Mouse (Mus musculus) left cerebral cortex, postnatal 4 days (tissue): Measurements from ENCODE around the gene Slc5a11. TPM values are rescaled to one million over a fixed set of nuclear protein-coding genes. Genes with fewer than 3 reads are reported as not detected.

Experiments used
- DNase-seq: peaks from one replicate; pipeline ENCODE4 v3.0.0-alpha.2; 2022
- intact Hi-C: fragments of 180-260 bp; cut with DNase I; formaldehyde crosslinking; loops from one replicate; pipeline ENCODE4 v1.15.1; 2025
- total RNA-seq, 2 experiments: library from RNA; stranded (reverse); gene quantifications; 2 replicates each; pipeline ENCODE4 v1.2.3; 2021

The Slc5a11 gene
- not detected for total RNA-seq

- no peak for DNase-seq
- intact Hi-C loops, result no loop called here
These were observed at the start of gene Slc5a11 for GRCm38 (mm10) chr7:123214365-123215075. Gene Slc5a11 (plus strand): TSS chr7:123214780.

GRCm38 (mm10) chr7:123167436-123167835 is 47.1 kb upstream of the Slc5a11 start:
- no peak for DNase-seq
- intact Hi-C loops, result no loop called here

- no peak for DNase-seq
- intact Hi-C loops, result no loop called here
These were observed 45.0 kb upstream of the Slc5a11 start for GRCm38 (mm10) chr7:123169618-123170017.

- no peak for DNase-seq
- intact Hi-C loops, result no loop called here
These were observed 42.5 kb upstream of the Slc5a11 start for GRCm38 (mm10) chr7:123172101-123172500.

GRCm38 (mm10) chr7:123177215-123177614 is 37.4 kb upstream of the Slc5a11 start:
- no peak for DNase-seq
- intact Hi-C loops, result no loop called here

GRCm38 (mm10) chr7:123181787-123182701 is 32.5 kb upstream of the Slc5a11 start:
- intact Hi-C loops, result loop anchor here (5.0 kb wide), 1 partner anchor 185 kb away; no protein-coding TSS in a partner anchor
- no peak for DNase-seq

GRCm38 (mm10) chr7:123184891-123185290 is 29.7 kb upstream of the Slc5a11 start:
- DNase-seq, result no peak
- intact Hi-C loops, result loop anchor here (5.0 kb wide), 1 partner anchor 188 kb away; no protein-coding TSS in a partner anchor

- intact Hi-C loops, result no loop called here
- peak; percentile 31 for DNase-seq
These were observed 28.1 kb upstream of the Slc5a11 start for GRCm38 (mm10) chr7:123186463-123186862.

GRCm38 (mm10) chr7:123187246-123187645 is 27.3 kb upstream of the Slc5a11 start:
- no peak for DNase-seq
- intact Hi-C loops, result no loop called here

- intact Hi-C loops, result no loop called here
These were observed 26.1 kb upstream of the Slc5a11 start for GRCm38 (mm10) chr7:123188462-123188861.

GRCm38 (mm10) chr7:123189762-123190161 is 24.8 kb upstream of the Slc5a11 start:
- no peak for DNase-seq
- intact Hi-C loops, result loop anchor here (10.0 kb wide), 1 partner anchor 55 kb away; no protein-coding TSS in a partner anchor

More at GRCm38 (mm10) chr7:123188462-123188861, 26.1 kb upstream of the Slc5a11 start:
- DNase-seq, result no peak

- no peak for DNase-seq
- intact Hi-C loops, result loop anchor here (10.0 kb wide), 1 partner anchor 57 kb away; no protein-coding TSS in a partner anchor
These were observed 22.8 kb upstream of the Slc5a11 start for GRCm38 (mm10) chr7:123191731-123192130.

- no peak for DNase-seq
- intact Hi-C loops, result loop anchor here (10.0 kb wide), 1 partner anchor 58 kb away; no protein-coding TSS in a partner anchor
These were observed 21.4 kb upstream of the Slc5a11 start for GRCm38 (mm10) chr7:123193201-123193600.

- DNase-seq, result no peak
- intact Hi-C loops, result loop anchor here (10.0 kb wide), 1 partner anchor 60 kb away; no protein-coding TSS in a partner anchor
These were observed 19.9 kb upstream of the Slc5a11 start for GRCm38 (mm10) chr7:123194696-123195095.

GRCm38 (mm10) chr7:123196432-123196831 is 18.1 kb upstream of the Slc5a11 start:
- no peak for DNase-seq

GRCm38 (mm10) chr7:123198695-123199094 is 15.9 kb upstream of the Slc5a11 start:
- intact Hi-C loops, result loop anchor here (10.0 kb wide), 1 partner anchor 64 kb away; no protein-coding TSS in a partner anchor
- DNase-seq, result no peak

More at GRCm38 (mm10) chr7:123196432-123196831, 18.1 kb upstream of the Slc5a11 start:
- intact Hi-C loops, result loop anchor here (10.0 kb wide), 1 partner anchor 62 kb away; no protein-coding TSS in a partner anchor

- DNase-seq, result no peak
- intact Hi-C loops, result loop anchor here (10.0 kb wide), 1 partner anchor 64 kb away; no protein-coding TSS in a partner anchor
These were observed 15.4 kb upstream of the Slc5a11 start for GRCm38 (mm10) chr7:123199151-123199550.

- intact Hi-C loops, result loop anchor here (10.0 kb wide), 1 partner anchor 65 kb away; no protein-coding TSS in a partner anchor
- no peak for DNase-seq
These were observed 14.8 kb upstream of the Slc5a11 start for GRCm38 (mm10) chr7:123199656-123200206.

- DNase-seq, result no peak
- intact Hi-C loops, result no loop called here
These were observed 13.9 kb upstream of the Slc5a11 start for GRCm38 (mm10) chr7:123200722-123201121.

GRCm38 (mm10) chr7:123205261-123205660 is 9.3 kb upstream of the Slc5a11 start:
- peak; percentile 71 for DNase-seq
- intact Hi-C loops, result loop anchor here (5.0 kb wide), 1 partner anchor 262 kb away; no protein-coding TSS in a partner anchor
